Mouse (Mus musculus) liver, adult 2 months (tissue): Measurements from ENCODE around the gene Tppp2. TPM values are rescaled to one million over a fixed set of nuclear protein-coding genes. Genes with fewer than 3 reads are reported as not detected.
A peak's percentile ranks its signal among the peaks of the same experiment; 100 is the strongest.

Source experiments
- DNase-seq: peaks from one replicate; pipeline ENCODE4 v3.0.0-alpha.2; 2011; ENCODE audit warnings: low read depth, low spot score; ENCODE audit errors: extremely low read depth
- H3K27ac ChIP-seq: fragments of 200-500 bp; replicated peaks from 2 replicates; pipeline ENCODE4 v1.5.1; 2012; ENCODE audit warnings: low read depth, mild to moderate bottlenecking, control low read depth, inconsistent platforms, low read length; ENCODE audit not compliant: insufficient read depth
- H3K27me3 ChIP-seq: fragments of 200-500 bp; 2 replicates; pipeline ENCODE4 v1.6.1; 2012; ENCODE audit warnings: mild to moderate bottlenecking, moderate library complexity, low read length, inconsistent platforms; ENCODE audit not compliant: control insufficient read depth, insufficient read depth
- H3K36me3 ChIP-seq: fragments of 200-500 bp; 2 replicates; pipeline ENCODE4 v1.6.1; 2012; ENCODE audit warnings: low read length, inconsistent platforms; ENCODE audit not compliant: control insufficient read depth, insufficient read depth
- H3K4me1 ChIP-seq: fragments of 200-500 bp; 2 replicates; pipeline ENCODE4 v1.6.1; 2011; ENCODE audit warnings: low read length; ENCODE audit not compliant: control insufficient read depth, insufficient read depth
- H3K4me3 ChIP-seq: fragments of 200-500 bp; 2 replicates; pipeline ENCODE4 v1.5.1; 2011; ENCODE audit warnings: low read depth, mild to moderate bottlenecking, control low read depth, low read length, moderate library complexity; ENCODE audit not compliant: insufficient read depth
- H3K79me2 ChIP-seq: fragments of 200-500 bp; 2 replicates; pipeline ENCODE4 v1.6.1; 2012; ENCODE audit warnings: inconsistent platforms, mild to moderate bottlenecking, low read length, moderate library complexity; ENCODE audit not compliant: control insufficient read depth, insufficient read depth
- H3K9ac ChIP-seq: fragments of 200-500 bp; 2 replicates; pipeline ENCODE4 v1.6.1; 2012; ENCODE audit warnings: low read depth, mild to moderate bottlenecking, control low read depth, inconsistent platforms, low read length
- CTCF ChIP-seq: fragments of 200-500 bp; IDR thresholded peaks from 2 replicates; pipeline ENCODE4 v1.5.1; 2011; ENCODE audit warnings: low read depth, low read length, control low read depth
- POLR2A ChIP-seq: fragments of 200-500 bp; IDR thresholded peaks from 2 replicates; pipeline ENCODE4 v1.6.1; 2011; ENCODE audit warnings: low read length, control low read depth; ENCODE audit not compliant: insufficient read depth; ENCODE audit errors: extremely low read depth
- WGBS: fragments of 180-500 bp; shearing (Covaris S2); methylation state at CpG from one replicate; pipeline ENCODE4 v1.1.7; 2018; 5-methylcytosine and 5-hydroxymethylcytosine counted together
- polyA plus RNA-seq: library from polyadenylated mRNA; depleted of rRNA; stranded (reverse); fragments of >200 nt; gene quantifications from 2 replicates; pipeline ENCODE4 v1.2.3, GENCODE M21; 2012
- total RNA-seq: library from RNA; depleted of rRNA; stranded (reverse); fragments of >200 nt; gene quantifications from 2 replicates; pipeline ENCODE4 v1.2.3, GENCODE M21; 2014

Tppp2 gene
- total and polyA plus RNA-seq, 2 experiments, result not detected

- H3K79me2 ChIP-seq, result no peaks in the 10 kb centered on the region
- no peaks in the 10 kb centered on the region for H3K36me3 ChIP-seq
- no peak for DNase-seq
- WGBS, result 9% methylated on average over 9 of the region's 9 CpGs
- H3K4me3 ChIP-seq, result peak overlapping the region; percentile 21
- no peaks in the 10 kb centered on the region for H3K27me3 ChIP-seq
- TF ChIP-seq CTCF, result no peak
- peak overlapping the region; percentile 46 for H3K9ac ChIP-seq
- H3K27ac ChIP-seq, result peak overlapping the region; percentile 96
- peaks cover 17% of the 10 kb centered on the region for H3K4me1 ChIP-seq
These were observed 11.7 kb downstream of the Tppp2 start for GRCm38 (mm10) chr14:51929968-51930367.

- Histone ChIP-seq H3K27ac (peak overlapping the region; percentile 96), H3K4me3 (no peak overlapping the region), H3K36me3 (no peaks in the 10 kb centered on the region), H3K9ac (no peak overlapping the region), H3K79me2 (no peaks in the 10 kb centered on the region), H3K4me1 (peaks cover 17% of the 10 kb centered on the region), H3K27me3 (no peaks in the 10 kb centered on the region)
- DNase-seq, result peak; percentile 85
- WGBS, result 16% methylated on average over 5 of the region's 5 CpGs
- TF ChIP-seq CTCF (peak; percentile 53; the same call in 1 of the 2 replicates), POLR2A (no peak)
These were observed 12.6 kb downstream of the Tppp2 start for GRCm38 (mm10) chr14:51930824-51931223.

GRCm38 (mm10) chr14:51932092-51933020, 14.1 kb downstream of the Tppp2 start:
- DNase-seq, result peak; percentile 57
- Histone ChIP-seq H3K79me2 (no peaks in the 10 kb centered on the region), H3K4me1 (peaks cover 17% of the 10 kb centered on the region), H3K27ac (peak overlapping the region; percentile 14), H3K36me3 (no peaks in the 10 kb centered on the region), H3K27me3 (no peaks in the 10 kb centered on the region), H3K4me3 (no peak overlapping the region), H3K9ac (no peak overlapping the region)
- WGBS, result 35% methylated on average over 10 of the region's 10 CpGs
- TF ChIP-seq POLR2A, result no peak
- no peak for TF ChIP-seq CTCF

GRCm38 (mm10) chr14:51939005-51939404, 20.8 kb downstream of the Tppp2 start:
- WGBS, result 88% methylated on average over 9 of the region's 9 CpGs
- Histone ChIP-seq H3K27me3 (no peaks in the 10 kb centered on the region), H3K36me3 (no peaks in the 10 kb centered on the region), H3K79me2 (no peaks in the 10 kb centered on the region), H3K9ac (no peak overlapping the region), H3K4me3 (no peak overlapping the region), H3K27ac (peak overlapping the region; percentile 28; the same call in 1 of the 2 replicates), H3K4me1 (peaks cover 15% of the 10 kb centered on the region)
- no peak for TF ChIP-seq CTCF
- TF ChIP-seq POLR2A, result no peak
- DNase-seq, result no peak

GRCm38 (mm10) chr14:51940944-51941560, 22.8 kb downstream of the Tppp2 start:
- H3K27ac ChIP-seq, result peak overlapping the region; percentile 99
- TF ChIP-seq POLR2A (no peak), CTCF (no peak)
- H3K9ac ChIP-seq, result peak overlapping the region; percentile 74
- peaks cover 19% of the 10 kb centered on the region for H3K4me1 ChIP-seq
- 8% methylated on average over 8 of the region's 8 CpGs for WGBS
- H3K36me3 ChIP-seq, result peaks cover 3% of the 10 kb centered on the region; the same call in 1 of the 2 replicates
- peak overlapping the region; percentile 42 for H3K4me3 ChIP-seq
- DNase-seq, result peak; percentile 87
- no peaks in the 10 kb centered on the region for H3K79me2 ChIP-seq
- no peaks in the 10 kb centered on the region for H3K27me3 ChIP-seq
